Mouse (Mus musculus) small intestine, adult 2 months (tissue): ENCODE data around the gene Vmo1.

Experiments
- CTCF ChIP-seq: fragments of 200-500 bp; IDR thresholded peaks from 2 replicates; pipeline ENCODE4 v1.5.1; 2012; ENCODE audit warnings: low read depth, mild to moderate bottlenecking, control low read depth, inconsistent platforms, low read length, moderate library complexity, mixed read lengths; ENCODE audit not compliant: insufficient replicate concordance, insufficient read length; ENCODE audit errors: extremely low read depth
- POLR2A ChIP-seq: fragments of 200-500 bp; IDR thresholded peaks from 2 replicates; pipeline ENCODE4 v1.6.1; 2012; ENCODE audit warnings: low read depth, mild to moderate bottlenecking, control low read depth, inconsistent platforms, low read length, moderate library complexity

GRCm38 (mm10) chr11:70526211-70526610 lies 11.8 kb upstream of the Vmo1 start:
- TF ChIP-seq CTCF = no peak
- no peak for TF ChIP-seq POLR2A
